Mouse (Mus musculus): ENCODE measurements at regions not wholly inside any gene's neighbourhood (a gene's known extent, or its start where the extent isn't known, plus 50 kb on each side); places are given as distances from the start of the nearest gene placed in this dataset.
"Not testable (repeated sequence)": the region's sequence is repeated elsewhere in the genome, so short reads cannot be mapped to it uniquely, and the experiment has no call there.

DNA sequence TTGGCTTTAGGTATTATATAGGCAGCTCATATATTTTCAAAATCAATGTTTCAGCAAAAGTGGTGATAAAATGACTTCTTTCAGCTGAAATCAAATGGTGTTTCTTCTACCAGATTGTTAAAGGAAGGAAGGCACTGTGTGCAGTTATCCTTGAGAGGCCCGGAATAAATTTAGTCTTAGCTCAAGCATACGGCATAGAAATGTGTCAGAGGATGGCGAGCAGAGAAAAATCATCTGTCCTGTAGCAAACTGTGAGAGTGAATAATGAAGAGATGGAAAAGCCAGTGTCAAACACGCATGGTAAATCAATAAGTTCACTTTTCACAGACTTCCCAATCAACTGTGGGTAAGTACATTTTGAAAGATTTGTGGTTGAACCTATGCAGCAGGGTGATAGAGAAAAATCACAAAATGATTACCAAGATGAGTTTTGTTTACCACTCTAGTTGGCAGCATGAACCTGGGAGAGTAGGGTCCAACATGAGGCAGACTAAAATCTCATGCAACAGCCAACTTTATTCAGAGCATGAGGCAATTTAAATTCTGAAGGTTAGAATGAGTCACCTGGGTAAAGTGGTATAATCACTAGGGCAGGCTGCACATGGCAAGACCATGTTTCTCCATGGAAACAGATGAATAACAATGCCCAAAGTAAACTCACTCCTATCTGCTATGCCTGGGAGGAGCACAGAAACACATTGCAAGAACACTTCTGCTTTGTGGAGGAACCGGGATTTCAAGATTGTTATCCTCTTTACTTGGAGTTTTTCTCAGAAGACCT, 55.7 kb downstream of the AI429214 start:
- Histone ChIP-seq H3K4me3 (no peak overlapping the region), H3K36me3 (no peaks in the 10 kb centered on the region), H3K27me3 (no peaks in the 10 kb centered on the region), H3K9me3 (no peaks in the 10 kb centered on the region), H3K27ac (no peak overlapping the region), H3K4me2 (no peak overlapping the region), H3K9ac (no peak overlapping the region), H3K4me1 (peaks cover 3% of the 10 kb centered on the region; the same call in 1 of the 2 replicates)
- ATAC-seq (ENCODE audit: insufficient number of reproducible peaks, insufficient read depth, low FRiP score, low TSS enrichment, low read depth), result no peak
- WGBS, result 86% methylated on average over 5 of the region's 5 CpGs

GRCm38 (mm10) chr8:37049969-37050683, 56.7 kb downstream of the AI429214 start:
- peaks cover 3% of the 10 kb centered on the region; the same call in 1 of the 2 replicates for H3K4me1 ChIP-seq
- no peak overlapping the region for H3K9ac ChIP-seq
- no peak overlapping the region for H3K4me3 ChIP-seq
- H3K4me2 ChIP-seq, result no peak overlapping the region
- H3K9me3 ChIP-seq, result no peaks in the 10 kb centered on the region
- WGBS, result 65% methylated on average over 6 of the region's 6 CpGs
- no peaks in the 10 kb centered on the region for H3K27me3 ChIP-seq
- ATAC-seq (ENCODE audit: insufficient number of reproducible peaks, insufficient read depth, low FRiP score, low TSS enrichment, low read depth), result no peak
- no peak overlapping the region for H3K27ac ChIP-seq
- no peaks in the 10 kb centered on the region for H3K36me3 ChIP-seq

DNA sequence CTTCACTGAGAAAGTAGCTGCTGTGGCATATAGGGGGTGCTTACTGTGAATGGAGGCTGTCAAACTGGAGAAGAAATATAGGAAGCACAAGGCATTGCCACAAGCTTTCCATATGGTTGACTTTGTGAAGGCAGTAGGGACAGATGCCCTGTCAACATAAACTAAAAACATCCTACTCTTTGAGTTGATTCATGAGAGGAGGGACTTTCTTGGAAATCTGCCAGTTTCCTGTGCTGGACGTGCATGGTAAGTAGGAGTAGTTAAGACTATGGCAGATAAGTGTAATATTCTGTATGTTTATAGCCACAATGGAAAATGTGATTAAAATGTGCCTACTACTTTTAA, 57.3 kb downstream of the AI429214 start:
- H3K4me3 ChIP-seq, result no peak overlapping the region
- no peaks in the 10 kb centered on the region for H3K9me3 ChIP-seq
- H3K9ac ChIP-seq, result no peak overlapping the region
- peaks cover 3% of the 10 kb centered on the region; the same call in 1 of the 2 replicates for H3K4me1 ChIP-seq
- no peaks in the 10 kb centered on the region for H3K27me3 ChIP-seq
- no peaks in the 10 kb centered on the region for H3K36me3 ChIP-seq
- H3K4me2 ChIP-seq, result no peak overlapping the region
- no peak overlapping the region for H3K27ac ChIP-seq
- WGBS, result 28% methylated on average over 1 of the region's 1 CpGs
- no peak for ATAC-seq (ENCODE audit: insufficient number of reproducible peaks, insufficient read depth, low FRiP score, low TSS enrichment, low read depth)

GRCm38 (mm10) chr8:37056376-37056775, 63.0 kb downstream of the AI429214 start:
- ATAC-seq (ENCODE audit: insufficient number of reproducible peaks, insufficient read depth, low FRiP score, low TSS enrichment, low read depth), result no peak
- no peak overlapping the region for H3K4me2 ChIP-seq
- no peaks in the 10 kb centered on the region for H3K27me3 ChIP-seq
- H3K27ac ChIP-seq, result no peak overlapping the region
- no peaks in the 10 kb centered on the region for H3K36me3 ChIP-seq
- H3K4me3 ChIP-seq, result no peak overlapping the region
- 81% methylated on average over 3 of the region's 3 CpGs for WGBS
- no peaks in the 10 kb centered on the region for H3K4me1 ChIP-seq
- no peak overlapping the region for H3K9ac ChIP-seq
- no peaks in the 10 kb centered on the region for H3K9me3 ChIP-seq

GRCm38 (mm10) chr8:37058390-37058789, 65.0 kb downstream of the AI429214 start:
- Histone ChIP-seq H3K9me3 (no peaks in the 10 kb centered on the region), H3K27ac (no peak overlapping the region), H3K27me3 (no peaks in the 10 kb centered on the region), H3K4me3 (no peak overlapping the region), H3K4me2 (no peak overlapping the region), H3K4me1 (peaks cover 4% of the 10 kb centered on the region; the same call in 1 of the 2 replicates), H3K9ac (no peak overlapping the region), H3K36me3 (no peaks in the 10 kb centered on the region)
- WGBS, result 77% methylated on average over 6 of the region's 6 CpGs
- ATAC-seq (ENCODE audit: insufficient number of reproducible peaks, insufficient read depth, low FRiP score, low TSS enrichment, low read depth), result no peak

DNA sequence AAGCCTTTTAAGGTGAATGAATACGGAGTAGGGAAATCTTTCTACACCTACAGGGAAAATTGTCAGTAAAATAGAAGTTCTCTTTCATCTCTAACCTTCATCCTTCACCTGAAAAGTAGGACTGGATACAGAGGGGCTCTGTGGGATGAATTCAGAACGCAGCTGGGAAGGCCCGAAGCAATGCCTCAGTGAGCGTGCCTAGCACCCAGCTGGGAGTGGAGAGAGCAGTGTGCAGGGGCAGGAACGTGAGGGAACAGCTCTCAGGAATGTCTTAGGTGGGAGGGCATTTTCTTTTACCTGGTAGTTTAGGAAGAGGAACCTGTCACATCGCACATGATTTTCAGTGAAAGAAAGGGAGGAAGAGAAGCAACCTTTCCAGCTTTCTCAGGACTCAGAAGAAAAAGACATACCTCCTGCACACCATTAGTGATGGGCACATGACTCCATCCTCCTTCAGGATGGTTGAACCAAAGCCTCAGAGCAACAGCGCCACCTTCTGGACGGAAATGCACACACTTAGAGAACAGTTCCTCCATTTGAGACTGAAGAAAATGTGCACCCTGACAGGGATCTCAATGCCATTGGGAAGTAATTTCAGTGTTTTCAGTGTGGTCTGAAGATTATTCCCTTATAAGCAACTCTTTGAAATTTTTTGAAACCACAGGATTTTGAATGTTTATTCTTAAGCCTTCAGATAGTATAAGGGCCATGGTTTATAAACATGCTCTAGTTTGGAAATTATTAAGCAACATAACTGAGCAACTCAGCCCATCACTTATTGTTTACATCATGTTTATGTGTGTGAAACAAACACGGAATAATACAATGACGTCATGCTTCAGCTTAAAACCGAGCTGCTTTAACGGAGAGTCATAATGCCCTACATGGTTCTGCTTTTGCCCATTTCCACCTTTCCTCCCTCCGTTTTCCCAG, 68.9 kb downstream of the AI429214 start:
- no peaks in the 10 kb centered on the region for H3K27me3 ChIP-seq
- H3K27ac ChIP-seq, result no peak overlapping the region
- no peak overlapping the region for H3K9ac ChIP-seq
- WGBS, result 20% methylated on average over 13 of the region's 13 CpGs
- peak; percentile 78; the same call in 1 of the 2 replicates for ATAC-seq (ENCODE audit: insufficient number of reproducible peaks, insufficient read depth, low FRiP score, low TSS enrichment, low read depth)
- H3K9me3 ChIP-seq, result no peaks in the 10 kb centered on the region
- no peak overlapping the region for H3K4me3 ChIP-seq
- peaks cover 4% of the 10 kb centered on the region; the same call in 1 of the 2 replicates for H3K4me1 ChIP-seq
- no peaks in the 10 kb centered on the region for H3K36me3 ChIP-seq
- no peak overlapping the region for H3K4me2 ChIP-seq

GRCm38 (mm10) chr8:37063764-37064331, 70.4 kb downstream of the AI429214 start:
- no peak for ATAC-seq (ENCODE audit: insufficient number of reproducible peaks, insufficient read depth, low FRiP score, low TSS enrichment, low read depth)
- no peaks in the 10 kb centered on the region for H3K9me3 ChIP-seq
- no peak overlapping the region for H3K9ac ChIP-seq
- 17% methylated on average over 12 of the region's 12 CpGs for whole genome bisulfite sequencing
- H3K4me3 ChIP-seq, result no peak overlapping the region
- no peaks in the 10 kb centered on the region for H3K36me3 ChIP-seq
- no peak overlapping the region for H3K27ac ChIP-seq
- H3K27me3 ChIP-seq, result no peaks in the 10 kb centered on the region
- H3K4me1 ChIP-seq, result peaks cover 4% of the 10 kb centered on the region; the same call in 1 of the 2 replicates
- H3K4me2 ChIP-seq, result no peak overlapping the region

GRCm38 (mm10) chr8:37072905-37073304, 79.5 kb downstream of the AI429214 start:
- Histone ChIP-seq H3K27me3 (no peaks in the 10 kb centered on the region), H3K27ac (no peak overlapping the region), H3K36me3 (no peaks in the 10 kb centered on the region), H3K4me3 (no peak overlapping the region), H3K9ac (no peak overlapping the region), H3K4me2 (no peak overlapping the region), H3K9me3 (no peaks in the 10 kb centered on the region), H3K4me1 (no peaks in the 10 kb centered on the region)
- no peak for ATAC-seq (ENCODE audit: insufficient number of reproducible peaks, insufficient read depth, low FRiP score, low TSS enrichment, low read depth)
- WGBS, result 28% methylated on average over 2 of the region's 2 CpGs

GRCm38 (mm10) chr8:37099727-37100126, 106.3 kb downstream of the AI429214 start:
- Histone ChIP-seq H3K4me2 (no peak overlapping the region), H3K4me1 (no peaks in the 10 kb centered on the region), H3K27me3 (no peaks in the 10 kb centered on the region), H3K9ac (no peak overlapping the region), H3K9me3 (no peaks in the 10 kb centered on the region), H3K36me3 (no peaks in the 10 kb centered on the region), H3K4me3 (no peak overlapping the region), H3K27ac (no peak overlapping the region)
- no peak for ATAC-seq (ENCODE audit: insufficient number of reproducible peaks, insufficient read depth, low FRiP score, low TSS enrichment, low read depth)
- WGBS, result 74% methylated on average over 2 of the region's 2 CpGs

DNA sequence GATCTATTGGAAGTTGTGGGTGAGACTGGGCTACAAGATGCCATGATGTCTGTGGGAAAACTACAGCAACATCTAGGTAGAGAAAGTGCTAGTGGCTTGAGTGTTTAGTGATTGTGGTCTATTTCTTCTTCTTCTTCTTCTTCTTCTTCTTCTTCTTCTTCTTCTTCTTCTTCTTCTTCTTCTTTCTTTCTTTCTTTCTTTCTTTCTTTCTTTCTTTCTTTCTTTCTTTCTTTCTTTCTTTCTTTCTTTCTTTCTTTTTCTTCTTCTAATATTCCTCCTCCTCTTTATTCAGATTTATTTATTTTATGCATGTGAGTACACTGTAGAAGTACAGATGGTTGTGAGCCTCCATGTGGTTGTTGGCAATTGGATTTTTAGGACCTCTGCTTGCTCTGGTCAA, 119.0 kb downstream of the AI429214 start:
- H3K4me3 ChIP-seq; H3K9ac ChIP-seq; ATAC-seq (ENCODE audit: insufficient number of reproducible peaks, insufficient read depth, low FRiP score, low TSS enrichment, low read depth); H3K27me3 ChIP-seq; H3K27ac ChIP-seq; H3K4me2 ChIP-seq; H3K4me1 ChIP-seq; H3K36me3 ChIP-seq: not testable (repeated sequence)
- peaks cover 12% of the 10 kb centered on the region for H3K9me3 ChIP-seq

DNA sequence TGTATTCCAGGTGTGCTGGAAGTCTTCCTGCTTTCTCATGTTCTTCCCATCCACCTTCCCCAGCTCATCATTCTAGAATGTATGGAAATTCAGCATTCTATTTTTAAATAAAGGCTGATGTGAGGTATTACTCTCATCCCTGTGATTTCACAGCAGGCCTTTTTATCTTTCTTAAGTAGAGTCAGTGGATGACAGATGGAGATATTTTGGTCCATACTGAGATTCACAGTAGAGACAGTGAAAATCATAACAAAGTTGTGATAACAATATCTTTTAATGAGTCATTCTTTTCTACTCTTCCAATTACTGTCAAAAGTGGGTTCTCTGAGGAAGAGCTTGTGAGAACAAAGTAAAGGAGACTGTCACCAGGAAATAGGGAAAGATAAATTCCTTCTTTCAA, 132.4 kb downstream of the AI429214 start:
- Histone ChIP-seq H3K9me3 (peaks cover 6% of the 10 kb centered on the region), H3K36me3 (no peaks in the 10 kb centered on the region), H3K9ac (no peak overlapping the region), H3K4me2 (no peak overlapping the region), H3K27me3 (no peaks in the 10 kb centered on the region), H3K4me1 (0 out of 2 replicates have a peak, but pooled peaks cover 3% of the 10 kb centered on the region), H3K4me3 (no peak overlapping the region), H3K27ac (no peak overlapping the region)
- ATAC-seq (ENCODE audit: insufficient number of reproducible peaks, insufficient read depth, low FRiP score, low TSS enrichment, low read depth), result no peak
